30 mouse cellular contexts compared by ENCODE assay signal in genomic region chr12:39822671-39823070, GRCm38 (mm10).
"Had no signal": no experiment of that assay in that cellular context is flagged by ENCODE, and none has a peak within 500 bp of the region (broad histone marks: within the 10 kb centered on the region; RNA-seq: fewer than 3 reads in every experiment).

No protein-coding gene starts in this region.

- H3K4me1 ChIP-seq: heart, embryonic 13.5 days; heart, embryonic 15.5 days; hindbrain, embryonic 10.5 days; hindbrain, embryonic 12.5 days; intestine, embryonic 15.5 days; limb, embryonic 10.5 days; limb, embryonic 12.5 days; liver, embryonic 13.5 days; liver, embryonic 15.5 days had no signal

- H3K9ac ChIP-seq: heart, embryonic 13.5 days; heart, embryonic 15.5 days; hindbrain, embryonic 12.5 days; hindbrain, embryonic 14.5 days; intestine, embryonic 15.5 days; limb, embryonic 12.5 days; liver, embryonic 13.5 days; liver, embryonic 15.5 days had no signal

- H3K4me2 ChIP-seq: heart, embryonic 11.5 days; heart, embryonic 13.5 days; heart, embryonic 15.5 days; hindbrain, embryonic 12.5 days; hindbrain, embryonic 14.5 days; intestine, embryonic 15.5 days; limb, embryonic 12.5 days; liver, embryonic 11.5 days; liver, embryonic 13.5 days; liver, embryonic 15.5 days had no signal

- H3K27me3 ChIP-seq: heart, embryonic 13.5 days; heart, embryonic 15.5 days; hindbrain, embryonic 12.5 days; intestine, embryonic 15.5 days; limb, embryonic 12.5 days; liver, embryonic 13.5 days; liver, embryonic 15.5 days had no signal

- H3K36me3 ChIP-seq: heart, embryonic 13.5 days; heart, embryonic 15.5 days; hindbrain, embryonic 10.5 days; hindbrain, embryonic 12.5 days; intestine, embryonic 15.5 days; limb, embryonic 10.5 days; limb, embryonic 12.5 days; liver, embryonic 13.5 days; liver, embryonic 15.5 days had no signal

- H3K9me3 ChIP-seq: heart, embryonic 13.5 days; heart, embryonic 15.5 days; hindbrain, embryonic 10.5 days; hindbrain, embryonic 12.5 days; intestine, embryonic 15.5 days; limb, embryonic 10.5 days; limb, embryonic 12.5 days; liver, embryonic 13.5 days; liver, embryonic 15.5 days had no signal

- H3K27ac ChIP-seq: gastrocnemius, adult 2 months; heart, adult 2 months; heart, embryonic 13.5 days; heart, embryonic 15.5 days; hindbrain, embryonic 10.5 days; hindbrain, embryonic 12.5 days; hindbrain, embryonic 14.5 days; intestine, embryonic 15.5 days; layer of hippocampus, adult 2 months; left cerebral cortex, adult 2 months; limb, embryonic 10.5 days; limb, embryonic 12.5 days; liver, embryonic 13.5 days; liver, embryonic 15.5 days had no signal

- H3K4me3 ChIP-seq: gastrocnemius, adult 2 months; heart, adult 2 months; heart, embryonic 13.5 days; heart, embryonic 15.5 days; hindbrain, embryonic 10.5 days; hindbrain, embryonic 12.5 days; intestine, embryonic 15.5 days; layer of hippocampus, adult 2 months; left cerebral cortex, adult 2 months; limb, embryonic 10.5 days; limb, embryonic 12.5 days; liver, embryonic 13.5 days; liver, embryonic 15.5 days had no signal

- ATAC-seq: hindbrain, embryonic 16.5 days; inflammation-experienced regulatory T-cells, adult 6 months; intestine, embryonic 15.5 days; intestine, postnatal 0 days had no signal

- DNase-seq: gastrocnemius, adult 2 months; gastrocnemius, postnatal 10 days; gastrocnemius, postnatal 25 days; heart, adult 11 months; heart, adult 2 months; heart, postnatal 14 days; heart, postnatal 4 days; kidney, adult 18-20 months; kidney, adult 8-10 months; kidney, postnatal 10 days; kidney, postnatal 25 days; kidney, postnatal 4 days; liver; liver, embryonic 13.5 days had no signal
